Mouse (Mus musculus) macrophage (primary cell): ENCODE measurements around the gene Ehd3. TPM values are rescaled to one million over a fixed set of nuclear protein-coding genes. Genes with fewer than 3 reads are reported as not detected.

Experiments used
- H3K27ac ChIP-seq: fragments of 350-480 bp; formaldehyde crosslinking; 2 replicates; pipeline ENCODE4 v1.9.0; 2021
- H3K36me3 ChIP-seq: fragments of 350-480 bp; formaldehyde crosslinking; 2 replicates; pipeline ENCODE4 v1.9.0; 2021; ENCODE audit errors: inconsistent target
- H3K4me3 ChIP-seq: fragments of 350-480 bp; formaldehyde crosslinking; 2 replicates; pipeline ENCODE4 v1.9.0; 2021; ENCODE audit errors: inconsistent target
- H3K79me2 ChIP-seq: fragments of 350-480 bp; formaldehyde crosslinking; 2 replicates; pipeline ENCODE4 v1.9.0; 2021; ENCODE audit errors: inconsistent target
- WGBS: methylation state at CpG from one replicate; pipeline ENCODE4 v1.1.7; 2026; ENCODE audit warnings: inconsistent platforms; ENCODE audit not compliant: missing documents; 5-methylcytosine and 5-hydroxymethylcytosine counted together
- polyA plus RNA-seq: library from polyadenylated mRNA; stranded (reverse); fragments of 250-400 nt; gene quantifications from 3 replicates; pipeline ENCODE4 v1.2.4, GENCODE M21; 2018; ENCODE audit warnings: inconsistent platforms
- total RNA-seq, 78 experiments: library from RNA; depleted of rRNA; stranded (reverse); fragments of 250-400 nt; gene quantifications; 1 replicate in 9 of 78; 2 replicates in 24 of 78; 3 replicates in 43 of 78; 4 replicates in 2 of 78; pipeline ENCODE4 v1.2.4; 2018; ENCODE audit warnings: inconsistent platforms in 56 of 78

Gene Ehd3
- total RNA-seq (2018; cell fraction: chromatin; rRNA removed): under 1 TPM in 6 of 26 experiments, not detected in 20; 0.18 to 0.82 (median 0.20) TPM
- total RNA-seq (2018; cell fraction: cytosol; rRNA removed): under 1 TPM in 25 of 26 experiments, not detected in 1; 0.05 to 0.37 (median 0.18) TPM
- total RNA-seq (2018; cell fraction: nucleus; rRNA removed): under 1 TPM in 12 of 26 experiments, not detected in 14; 0.13 to 0.43 (median 0.25) TPM
- polyA plus RNA-seq: 0.07 to 0.43 TPM (median 0.21 TPM) in 3 replicates

DNA sequence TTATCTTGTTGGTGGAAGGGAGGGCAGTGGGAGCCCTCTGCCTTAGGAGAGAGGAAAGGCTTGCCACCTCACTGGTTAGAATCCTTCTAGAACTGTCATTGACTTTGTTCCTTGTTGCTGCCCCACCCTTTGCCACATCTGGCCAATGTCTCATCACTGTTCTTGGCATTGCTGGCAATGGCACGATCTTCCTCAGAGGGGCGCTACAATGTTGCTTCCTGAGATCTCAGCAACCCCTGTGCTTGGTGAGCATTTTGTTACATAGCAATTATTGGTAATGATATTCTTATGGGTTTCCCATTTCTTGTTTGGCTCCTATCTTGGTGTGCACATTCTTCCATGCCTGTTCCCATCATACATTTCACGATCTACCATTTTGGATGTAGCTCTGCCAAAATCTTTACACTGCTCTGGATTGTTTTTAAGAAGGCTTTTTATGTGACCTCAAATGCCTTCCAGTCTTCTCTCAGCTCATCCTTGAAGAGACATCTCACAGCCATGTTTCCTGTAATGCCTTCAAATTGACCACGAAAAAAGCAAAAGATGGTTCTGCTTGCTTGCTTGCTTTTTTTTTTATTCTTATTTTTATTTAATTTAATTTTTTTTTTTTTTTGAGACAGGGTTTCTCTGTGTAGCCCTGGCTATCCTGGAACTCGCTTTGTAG lies at the start of gene Ehd3:
Ehd3 (plus strand) TSS at position 614 of the 664 bp plus-strand sequence.
- Histone ChIP-seq H3K27ac (no peak within 1 kb of the TSS), H3K36me3 (no peaks in the 10 kb centered on the region), H3K79me2 (no peaks in the 10 kb centered on the region), H3K4me3 (no peak within 1 kb of the TSS)
- WGBS: 90% methylated on average over 5 of the region's 5 CpGs

DNA sequence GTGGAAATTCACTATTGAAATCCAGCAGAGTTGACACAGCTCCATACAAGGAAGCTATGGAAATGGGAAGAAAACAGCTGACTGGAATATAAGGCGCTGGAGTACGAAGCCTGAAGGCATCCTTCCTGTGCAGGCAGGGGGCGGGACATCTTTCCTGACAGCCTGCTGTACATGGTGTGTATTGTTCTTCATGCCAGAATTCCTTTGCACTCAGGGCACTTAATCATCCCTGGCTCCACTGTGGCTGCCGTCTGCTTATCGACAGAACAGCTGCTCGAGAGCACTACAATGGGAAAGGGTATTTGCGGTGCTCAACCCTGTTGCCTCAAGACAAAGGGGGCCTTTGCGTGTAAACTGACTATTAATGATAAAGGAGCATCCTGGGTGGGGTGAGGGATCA lies 33.0 kb upstream of the Ehd3 start:
- H3K27ac ChIP-seq: no peak overlapping the region
- no peaks in the 10 kb centered on the region for H3K36me3 ChIP-seq
- no peak overlapping the region for H3K4me3 ChIP-seq
- 74% methylated on average over 7 of the region's 8 CpGs for WGBS
- H3K79me2 ChIP-seq: no peaks in the 10 kb centered on the region

DNA sequence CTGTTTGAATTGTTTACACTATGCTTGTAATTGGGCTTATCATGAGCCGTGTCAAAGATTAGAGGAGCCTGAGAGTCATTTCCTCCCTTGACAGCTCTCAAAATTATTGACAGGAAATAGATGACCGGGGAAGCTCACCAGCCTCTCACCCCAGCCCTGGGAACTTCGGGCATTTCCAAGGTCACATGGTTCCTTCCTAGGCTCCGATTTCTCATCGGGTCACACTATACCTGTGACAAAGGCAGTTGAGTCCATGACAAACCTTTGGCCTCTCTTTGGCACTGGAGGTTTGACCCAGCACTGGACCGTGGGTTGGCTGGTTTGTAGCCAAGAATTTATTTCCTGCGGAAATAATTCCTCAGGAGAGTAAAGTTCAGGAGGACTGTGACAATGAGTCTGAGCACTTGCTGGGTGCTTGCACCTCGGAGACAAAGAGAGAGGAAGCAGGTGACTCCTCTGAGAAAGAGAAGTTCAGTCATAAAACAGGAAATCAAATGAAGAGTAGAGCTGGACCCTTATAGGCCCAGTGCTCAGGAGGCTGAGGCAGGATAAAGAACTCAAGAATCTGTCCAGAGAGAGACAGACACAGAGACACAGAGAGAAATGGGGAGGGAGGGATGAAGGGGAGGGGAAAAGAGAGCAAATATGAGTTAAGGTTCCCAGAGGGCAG lies 17.2 kb upstream of the Ehd3 start:
- no peak overlapping the region for H3K4me3 ChIP-seq
- no peaks in the 10 kb centered on the region for H3K79me2 ChIP-seq
- WGBS: 31% methylated on average over 8 of the region's 8 CpGs
- no peaks in the 10 kb centered on the region for H3K36me3 ChIP-seq
- no peak overlapping the region for H3K27ac ChIP-seq

DNA sequence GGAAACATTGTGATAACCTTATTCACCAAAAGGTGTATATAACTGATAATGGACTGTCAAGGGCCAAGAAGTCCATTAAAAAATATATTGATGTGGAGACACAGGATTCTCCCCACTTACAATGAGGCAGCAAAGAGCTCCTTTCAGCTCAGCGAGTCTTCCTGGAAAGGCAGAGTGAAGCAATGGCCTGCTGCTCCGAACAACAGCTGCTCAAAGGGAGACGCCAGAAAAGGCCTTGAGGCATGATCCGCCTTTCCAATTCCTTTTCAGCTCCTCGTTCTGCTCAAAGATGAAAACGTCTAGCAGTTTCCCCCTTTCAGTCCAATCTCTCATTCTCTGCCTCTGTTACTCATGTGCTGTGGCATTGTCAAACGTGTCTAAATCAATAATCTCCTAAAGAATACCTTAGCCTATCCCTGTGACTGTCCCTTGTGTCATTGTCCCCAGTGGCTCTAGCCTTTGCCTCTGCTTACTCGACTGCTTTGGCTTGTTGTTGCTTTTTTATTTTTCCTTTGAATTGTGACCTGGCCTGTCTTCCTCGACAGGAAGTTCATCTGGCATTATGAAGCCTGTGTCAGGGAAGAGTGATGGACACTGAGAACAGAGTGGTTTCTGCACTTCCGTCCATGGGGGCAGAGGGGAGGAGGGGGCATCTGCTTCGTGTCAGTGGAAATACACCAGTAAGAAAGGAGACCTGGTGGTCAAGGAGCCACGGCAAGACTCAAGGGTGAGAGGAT lies 13.5 kb upstream of the Ehd3 start:
- Histone ChIP-seq H3K4me3 (no peak overlapping the region), H3K36me3 (no peaks in the 10 kb centered on the region), H3K27ac (no peak overlapping the region), H3K79me2 (no peaks in the 10 kb centered on the region)
- WGBS: 60% methylated on average over 12 of the region's 12 CpGs

DNA sequence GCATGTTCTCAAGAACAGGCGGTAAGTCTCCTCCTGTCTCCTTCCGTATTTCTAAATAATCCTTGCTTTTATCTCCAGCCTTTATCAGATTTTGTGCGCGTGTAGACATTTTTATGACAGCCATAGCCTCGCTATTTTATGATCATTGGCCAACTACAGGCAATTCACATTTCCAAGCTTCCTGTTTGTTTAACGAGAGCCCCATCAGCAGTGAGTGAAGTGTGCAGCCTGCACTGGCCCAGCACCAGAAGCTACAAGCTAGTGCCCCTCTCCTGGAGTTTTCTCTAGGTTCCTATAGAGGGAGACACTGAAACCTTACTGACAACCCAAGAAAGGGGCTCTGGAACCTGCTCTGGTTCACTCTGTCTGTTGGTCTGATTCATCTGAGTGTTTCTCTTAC lies 7.1 kb upstream of the Ehd3 start:
- 33% methylated on average over 5 of the region's 6 CpGs for WGBS
- no peaks in the 10 kb centered on the region for H3K36me3 ChIP-seq
- no peaks in the 10 kb centered on the region for H3K79me2 ChIP-seq
- no peak overlapping the region for H3K4me3 ChIP-seq
- H3K27ac ChIP-seq: no peak overlapping the region

DNA sequence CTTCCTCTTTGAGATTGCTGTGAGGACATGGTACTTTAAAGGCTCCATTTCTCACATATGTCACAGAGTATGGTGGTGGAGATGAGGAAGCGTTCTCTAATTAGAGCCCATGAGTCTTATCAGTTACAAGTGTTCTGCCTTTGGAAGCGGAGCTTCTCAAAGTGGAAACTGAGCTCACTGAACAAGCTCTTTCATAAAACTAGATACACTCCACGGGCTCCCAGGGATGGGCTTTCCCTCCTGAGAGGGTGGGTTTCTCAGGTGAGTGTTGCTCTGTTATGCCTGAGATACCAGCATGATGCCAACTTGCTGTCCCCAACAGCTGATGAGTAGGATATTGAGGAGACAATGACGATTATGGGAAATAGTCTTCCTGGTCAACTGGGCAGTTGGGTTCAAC lies 6.2 kb upstream of the Ehd3 start:
- no peaks in the 10 kb centered on the region for H3K36me3 ChIP-seq
- no peak overlapping the region for H3K27ac ChIP-seq
- 91% methylated on average over 4 of the region's 4 CpGs for WGBS
- H3K79me2 ChIP-seq: no peaks in the 10 kb centered on the region
- no peak overlapping the region for H3K4me3 ChIP-seq

DNA sequence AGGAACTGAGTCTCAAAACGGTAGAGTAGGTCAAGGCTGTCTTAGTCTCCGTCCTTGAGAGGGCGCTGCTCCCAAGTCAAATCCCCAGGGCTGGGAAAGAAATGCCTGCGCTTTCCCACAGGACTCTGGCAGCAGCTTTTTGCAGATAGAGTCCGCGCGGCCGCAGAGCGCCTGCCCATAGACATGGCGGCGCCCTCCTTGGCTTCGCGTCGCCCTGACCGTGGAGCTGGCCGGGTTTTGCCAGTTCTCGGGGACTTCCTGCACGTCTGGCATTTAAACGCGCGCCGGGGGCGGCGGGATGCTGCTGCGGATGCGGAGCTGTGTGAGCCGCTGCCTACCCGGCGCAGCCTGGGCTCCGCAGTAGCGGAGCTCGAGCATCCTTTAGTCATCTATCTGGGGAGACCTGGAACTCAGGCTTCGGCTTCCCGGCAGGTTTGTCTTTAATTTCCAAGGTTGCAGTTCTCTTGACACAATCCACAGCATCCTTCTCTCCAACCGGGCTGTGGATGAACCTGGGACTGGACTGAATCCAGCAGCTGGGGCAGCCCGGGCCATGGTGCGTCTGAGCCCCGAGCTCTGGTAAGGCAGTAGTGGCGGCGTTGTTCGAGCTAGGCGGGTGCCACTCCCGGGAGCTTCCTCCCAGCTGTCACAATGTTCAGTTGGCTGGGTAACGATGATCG lies 798 bp downstream of the Ehd3 start:
- Histone ChIP-seq H3K36me3 (no peaks in the 10 kb centered on the region), H3K27ac (no peak overlapping the region), H3K4me3 (no peak overlapping the region), H3K79me2 (no peaks in the 10 kb centered on the region)
- WGBS: 3% methylated on average over 45 of the region's 45 CpGs

DNA sequence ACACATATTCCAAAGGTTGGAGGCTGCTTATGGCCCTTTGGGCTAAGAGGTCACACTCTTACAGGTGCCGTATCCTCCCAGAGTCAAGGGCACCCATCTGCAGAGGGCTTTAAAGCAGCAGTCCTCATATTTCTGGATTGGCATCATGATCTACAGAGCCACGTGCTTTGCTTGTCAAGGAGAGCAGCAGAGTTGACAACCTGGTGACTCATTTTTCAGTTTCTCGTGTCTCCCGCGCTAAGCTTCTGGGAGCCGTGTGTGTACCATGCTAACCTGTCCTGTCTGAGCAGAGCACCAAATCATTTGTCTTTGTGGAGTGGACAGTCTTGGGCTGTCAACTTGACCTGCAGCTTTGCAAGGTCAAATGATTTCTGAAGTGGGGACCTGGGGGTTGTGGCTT lies 2.4 kb downstream of the Ehd3 start:
- H3K27ac ChIP-seq: no peak overlapping the region
- H3K79me2 ChIP-seq: no peaks in the 10 kb centered on the region
- no peaks in the 10 kb centered on the region for H3K36me3 ChIP-seq
- 96% methylated on average over 6 of the region's 6 CpGs for WGBS
- H3K4me3 ChIP-seq: no peak overlapping the region

DNA sequence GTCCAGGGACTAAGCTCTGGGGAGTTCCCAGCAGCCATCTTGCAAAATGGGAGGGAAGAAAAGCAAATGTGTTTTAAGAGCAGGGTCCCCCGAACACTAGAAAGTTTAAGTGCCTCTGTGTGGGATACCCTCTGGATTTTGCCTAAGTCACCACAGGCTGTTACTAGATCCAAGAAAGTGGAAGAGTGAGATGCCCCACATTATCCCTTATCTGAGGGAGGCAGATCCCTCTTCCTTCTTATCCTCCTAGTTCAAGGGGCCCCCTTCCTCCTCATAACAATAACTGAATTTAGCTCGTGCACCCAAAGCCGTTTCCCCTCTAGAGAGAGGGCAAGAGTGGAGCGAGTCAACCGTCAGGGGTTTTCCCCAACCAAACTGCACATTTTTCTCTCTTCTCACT lies 3.3 kb downstream of the Ehd3 start:
- H3K36me3 ChIP-seq: no peaks in the 10 kb centered on the region
- H3K79me2 ChIP-seq: no peaks in the 10 kb centered on the region
- 56% methylated on average over 5 of the region's 5 CpGs for WGBS
- no peak overlapping the region for H3K27ac ChIP-seq
- no peak overlapping the region for H3K4me3 ChIP-seq

DNA sequence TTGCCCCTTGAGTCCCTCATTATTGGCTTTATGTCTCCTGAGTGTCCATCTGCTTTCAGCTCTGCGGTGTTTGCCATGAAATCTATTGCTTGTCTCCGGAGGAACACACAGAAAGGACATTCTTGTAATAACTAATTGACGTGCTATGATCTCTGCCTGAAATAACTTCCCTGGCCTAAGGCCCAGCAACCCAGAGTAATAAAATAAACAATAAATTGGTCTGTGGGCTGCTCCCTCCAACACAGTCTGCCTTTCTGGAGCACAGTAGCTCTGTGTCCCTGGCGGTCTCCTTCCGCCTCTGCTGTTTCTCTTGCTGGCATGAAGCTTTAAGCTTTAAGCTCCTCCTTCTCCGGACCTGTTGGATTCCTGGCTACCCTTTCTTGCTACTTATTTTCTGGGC lies 4.5 kb downstream of the Ehd3 start:
- H3K4me3 ChIP-seq: no peak overlapping the region
- WGBS: 89% methylated on average over 6 of the region's 6 CpGs
- no peak overlapping the region for H3K27ac ChIP-seq
- no peaks in the 10 kb centered on the region for H3K79me2 ChIP-seq
- H3K36me3 ChIP-seq: no peaks in the 10 kb centered on the region

DNA sequence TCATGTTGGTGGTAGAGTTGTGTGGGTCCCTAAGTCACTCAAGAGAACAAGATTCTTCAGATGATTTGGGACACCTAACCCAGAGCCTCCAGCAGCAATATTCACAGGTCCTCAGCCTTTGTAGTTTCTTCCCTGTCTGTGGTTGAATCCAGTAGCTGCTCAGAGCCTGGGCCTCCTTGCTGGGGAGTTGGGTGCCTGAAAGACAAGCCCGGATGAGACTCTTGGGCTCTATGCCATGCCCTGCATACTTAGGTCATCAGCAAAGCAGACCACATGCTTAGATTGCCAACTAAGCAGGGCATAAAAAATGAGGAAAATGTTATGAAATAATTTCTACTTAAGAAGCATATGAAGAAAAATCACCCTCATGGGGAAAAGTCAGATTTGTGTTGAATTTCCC lies 6.9 kb downstream of the Ehd3 start:
- WGBS: 61% methylated on average over 1 of the region's 1 CpGs

DNA sequence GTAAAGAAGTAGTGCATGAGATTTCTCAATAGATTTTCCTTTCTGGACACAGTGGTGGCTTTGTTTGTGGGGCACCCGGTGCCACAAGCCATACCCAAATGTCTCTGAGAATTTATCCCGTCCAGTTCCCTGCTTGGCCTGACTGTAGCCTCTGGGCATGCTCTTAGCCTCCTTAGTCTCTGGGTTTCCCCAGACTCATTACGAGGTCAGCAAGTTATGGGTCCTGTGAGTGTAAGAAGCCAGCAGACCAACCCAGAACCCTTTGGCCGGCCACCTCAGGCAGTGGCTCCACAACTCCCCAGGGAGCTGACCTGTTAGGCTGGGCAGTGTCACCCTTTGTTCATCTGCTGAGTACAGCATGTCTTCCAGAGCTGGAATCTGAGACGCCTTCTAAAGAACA lies 7.6 kb downstream of the Ehd3 start:
- Histone ChIP-seq H3K27ac (no peak overlapping the region), H3K36me3 (no peaks in the 10 kb centered on the region), H3K79me2 (no peaks in the 10 kb centered on the region), H3K4me3 (no peak overlapping the region)
- 90% methylated on average over 5 of the region's 5 CpGs for WGBS

More for the DNA sequence above, 6.9 kb downstream of the Ehd3 start:
- no peaks in the 10 kb centered on the region for H3K79me2 ChIP-seq
- H3K27ac ChIP-seq: no peak overlapping the region
- no peaks in the 10 kb centered on the region for H3K36me3 ChIP-seq
- H3K4me3 ChIP-seq: no peak overlapping the region

DNA sequence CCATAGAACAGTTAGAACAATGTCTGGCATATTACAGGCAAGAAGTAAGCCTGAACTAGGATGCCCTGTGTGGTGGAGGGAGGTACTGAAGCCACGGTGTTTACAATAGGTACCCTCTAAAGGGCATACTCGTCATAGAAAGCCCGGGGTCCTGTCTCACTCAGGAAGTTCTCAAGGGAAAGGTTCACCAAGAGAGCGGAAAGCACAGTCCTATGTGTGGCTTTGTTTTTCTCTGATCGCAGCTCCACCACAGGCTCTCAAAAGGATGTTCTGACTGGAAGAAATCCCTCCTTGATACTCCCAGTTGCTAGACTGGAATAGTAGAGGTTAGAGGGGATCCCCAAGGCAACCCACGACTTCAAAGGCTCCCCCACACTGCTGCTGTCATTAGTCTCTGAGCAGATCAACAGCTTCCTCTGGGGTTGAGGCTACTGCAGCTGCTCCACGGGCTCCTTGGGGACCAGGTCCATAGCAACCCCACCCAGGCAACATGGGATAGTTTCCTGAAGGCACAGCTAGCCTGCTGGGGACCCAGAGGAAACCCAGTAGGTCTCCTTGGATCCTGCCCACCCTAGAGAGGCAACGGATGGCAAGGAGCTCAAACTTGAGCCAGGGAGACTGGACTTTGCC lies 9.2 kb downstream of the Ehd3 start:
- 72% methylated on average over 8 of the region's 8 CpGs for WGBS
- H3K27ac ChIP-seq: no peak overlapping the region
- H3K79me2 ChIP-seq: no peaks in the 10 kb centered on the region
- H3K36me3 ChIP-seq: no peaks in the 10 kb centered on the region
- no peak overlapping the region for H3K4me3 ChIP-seq
